Mouse (Mus musculus): ENCODE measurements around the gene Tmem185b. TPM values are rescaled to one million over a fixed set of nuclear protein-coding genes. Genes with fewer than 3 reads are reported as not detected.

The Tmem185b gene
- total and polyA plus RNA-seq, 2 experiments = 6.6 to 14.2 TPM

GRCm38 (mm10) chr1:119482891-119483290 is 43.1 kb upstream of the Tmem185b start:
- no peak overlapping the region for H3K27ac ChIP-seq (replicated peaks; ENCODE audit: insufficient read depth, low read depth, low read length)
- no peak overlapping the region for H3K9ac ChIP-seq (ENCODE audit: low read depth, low read length)
- no peak for TF ChIP-seq POLR2A (IDR thresholded peaks at IDR 0.05; ENCODE audit: extremely low read depth, insufficient read depth, low read length)
- peak; percentile 63 for TF ChIP-seq CTCF (IDR thresholded peaks at IDR 0.05; ENCODE audit: low read depth, low read length)
- peaks cover 12% of the 10 kb centered on the region for H3K79me2 ChIP-seq (ENCODE audit: control insufficient read depth, insufficient read depth, low read length)
- peaks cover 3% of the 10 kb centered on the region; the same call in 1 of the 2 replicates for H3K4me1 ChIP-seq (ENCODE audit: control insufficient read depth, insufficient read depth, low read length)
- no peak overlapping the region for H3K4me3 ChIP-seq (ENCODE audit: insufficient read depth, low read depth, low read length)
- DNase-seq (ENCODE audit: extremely low read depth, low read depth, low spot score) = peak; percentile 45
- 31% methylated on average over 3 of the region's 3 CpGs for WGBS
- H3K27me3 ChIP-seq (ENCODE audit: control insufficient read depth, insufficient read depth, low read length) = no peaks in the 10 kb centered on the region
- no peaks in the 10 kb centered on the region for H3K36me3 ChIP-seq (ENCODE audit: control insufficient read depth, insufficient read depth, low read length)

GRCm38 (mm10) chr1:119484457-119484856 is 41.5 kb upstream of the Tmem185b start:
- peaks cover 4% of the 10 kb centered on the region for H3K4me1 ChIP-seq (ENCODE audit: control insufficient read depth, insufficient read depth, low read length)
- H3K79me2 ChIP-seq (ENCODE audit: control insufficient read depth, insufficient read depth, low read length) = peaks cover 17% of the 10 kb centered on the region
- TF ChIP-seq CTCF (IDR thresholded peaks at IDR 0.05; ENCODE audit: low read depth, low read length) (peak; percentile 51; the same call in 1 of the 2 replicates), POLR2A (IDR thresholded peaks at IDR 0.05; ENCODE audit: extremely low read depth, insufficient read depth, low read length) (no peak)
- no peak overlapping the region for H3K27ac ChIP-seq (replicated peaks; ENCODE audit: insufficient read depth, low read depth, low read length)
- H3K36me3 ChIP-seq (ENCODE audit: control insufficient read depth, insufficient read depth, low read length) = no peaks in the 10 kb centered on the region
- H3K9ac ChIP-seq (ENCODE audit: low read depth, low read length) = no peak overlapping the region
- WGBS = 31% methylated on average over 3 of the region's 3 CpGs
- no peak overlapping the region for H3K4me3 ChIP-seq (ENCODE audit: insufficient read depth, low read depth, low read length)
- H3K27me3 ChIP-seq (ENCODE audit: control insufficient read depth, insufficient read depth, low read length) = no peaks in the 10 kb centered on the region
- DNase-seq (ENCODE audit: extremely low read depth, low read depth, low spot score) = peak; percentile 14

GRCm38 (mm10) chr1:119485825-119486224 is 40.1 kb upstream of the Tmem185b start:
- Histone ChIP-seq H3K36me3 (ENCODE audit: control insufficient read depth, insufficient read depth, low read length) (no peaks in the 10 kb centered on the region), H3K4me3 (ENCODE audit: insufficient read depth, low read depth, low read length) (no peak overlapping the region), H3K27ac (replicated peaks; ENCODE audit: insufficient read depth, low read depth, low read length) (no peak overlapping the region), H3K27me3 (ENCODE audit: control insufficient read depth, insufficient read depth, low read length) (no peaks in the 10 kb centered on the region), H3K4me1 (ENCODE audit: control insufficient read depth, insufficient read depth, low read length) (peaks cover 2% of the 10 kb centered on the region), H3K9ac (ENCODE audit: low read depth, low read length) (no peak overlapping the region), H3K79me2 (ENCODE audit: control insufficient read depth, insufficient read depth, low read length) (peaks cover 23% of the 10 kb centered on the region)
- WGBS = 68% methylated on average over 2 of the region's 2 CpGs
- TF ChIP-seq POLR2A (IDR thresholded peaks at IDR 0.05; ENCODE audit: extremely low read depth, insufficient read depth, low read length) = no peak
- no peak for TF ChIP-seq CTCF (IDR thresholded peaks at IDR 0.05; ENCODE audit: low read depth, low read length)
- DNase-seq (ENCODE audit: extremely low read depth, low read depth, low spot score) = no peak

GRCm38 (mm10) chr1:119487917-119488590 is 37.9 kb upstream of the Tmem185b start:
- no peak for DNase-seq (ENCODE audit: extremely low read depth, low read depth, low spot score)
- Histone ChIP-seq H3K27me3 (ENCODE audit: control insufficient read depth, insufficient read depth, low read length) (no peaks in the 10 kb centered on the region), H3K9ac (ENCODE audit: low read depth, low read length) (no peak overlapping the region), H3K36me3 (ENCODE audit: control insufficient read depth, insufficient read depth, low read length) (no peaks in the 10 kb centered on the region), H3K4me3 (ENCODE audit: insufficient read depth, low read depth, low read length) (no peak overlapping the region), H3K79me2 (ENCODE audit: control insufficient read depth, insufficient read depth, low read length) (peaks cover 23% of the 10 kb centered on the region), H3K4me1 (ENCODE audit: control insufficient read depth, insufficient read depth, low read length) (peaks cover 4% of the 10 kb centered on the region), H3K27ac (replicated peaks; ENCODE audit: insufficient read depth, low read depth, low read length) (no peak overlapping the region)
- WGBS = 72% methylated on average over 10 of the region's 10 CpGs
- TF ChIP-seq CTCF (IDR thresholded peaks at IDR 0.05; ENCODE audit: low read depth, low read length) (no peak), POLR2A (IDR thresholded peaks at IDR 0.05; ENCODE audit: extremely low read depth, insufficient read depth, low read length) (no peak)

- 94% methylated on average over 7 of the region's 7 CpGs for WGBS
- peaks cover 7% of the 10 kb centered on the region for H3K4me1 ChIP-seq (ENCODE audit: control insufficient read depth, insufficient read depth, low read length)
- TF ChIP-seq POLR2A (IDR thresholded peaks at IDR 0.05; ENCODE audit: extremely low read depth, insufficient read depth, low read length) (no peak), CTCF (IDR thresholded peaks at IDR 0.05; ENCODE audit: low read depth, low read length) (no peak)
These were observed 35.2 kb upstream of the Tmem185b start for GRCm38 (mm10) chr1:119490765-119491164.

GRCm38 (mm10) chr1:119492097-119492496 is 33.9 kb upstream of the Tmem185b start:
- Histone ChIP-seq H3K27me3 (ENCODE audit: control insufficient read depth, insufficient read depth, low read length) (no peaks in the 10 kb centered on the region), H3K27ac (replicated peaks; ENCODE audit: insufficient read depth, low read depth, low read length) (no peak overlapping the region)

More at GRCm38 (mm10) chr1:119490765-119491164, 35.2 kb upstream of the Tmem185b start:
- H3K36me3 ChIP-seq (ENCODE audit: control insufficient read depth, insufficient read depth, low read length) = no peaks in the 10 kb centered on the region
- H3K27ac ChIP-seq (replicated peaks; ENCODE audit: insufficient read depth, low read depth, low read length) = no peak overlapping the region
- peaks cover 19% of the 10 kb centered on the region for H3K79me2 ChIP-seq (ENCODE audit: control insufficient read depth, insufficient read depth, low read length)
- H3K9ac ChIP-seq (ENCODE audit: low read depth, low read length) = no peak overlapping the region
- no peak overlapping the region for H3K4me3 ChIP-seq (ENCODE audit: insufficient read depth, low read depth, low read length)
- H3K27me3 ChIP-seq (ENCODE audit: control insufficient read depth, insufficient read depth, low read length) = no peaks in the 10 kb centered on the region
- DNase-seq (ENCODE audit: extremely low read depth, low read depth, low spot score) = no peak

More at GRCm38 (mm10) chr1:119492097-119492496, 33.9 kb upstream of the Tmem185b start:
- WGBS = 5% methylated on average over 11 of the region's 11 CpGs
- Histone ChIP-seq H3K4me3 (ENCODE audit: insufficient read depth, low read depth, low read length) (peak overlapping the region; percentile 6; the same call in 1 of the 2 replicates), H3K36me3 (ENCODE audit: control insufficient read depth, insufficient read depth, low read length) (no peaks in the 10 kb centered on the region), H3K4me1 (ENCODE audit: control insufficient read depth, insufficient read depth, low read length) (peaks cover 11% of the 10 kb centered on the region), H3K9ac (ENCODE audit: low read depth, low read length) (no peak overlapping the region), H3K79me2 (ENCODE audit: control insufficient read depth, insufficient read depth, low read length) (peaks cover 19% of the 10 kb centered on the region)
- DNase-seq (ENCODE audit: extremely low read depth, low read depth, low spot score) = peak; percentile 78
- no peak for TF ChIP-seq CTCF (IDR thresholded peaks at IDR 0.05; ENCODE audit: low read depth, low read length)
- no peak for TF ChIP-seq POLR2A (IDR thresholded peaks at IDR 0.05; ENCODE audit: extremely low read depth, insufficient read depth, low read length)

Data from liver, adult 2 months (tissue).